Mouse (Mus musculus) liver, embryonic 14.5 days (tissue): Measurements from ENCODE around the gene Serf2.

ENCODE experiments used
- CTCF ChIP-seq: IDR thresholded peaks from 2 replicates; pipeline ENCODE4 v1.5.1; 2016; ENCODE audit warnings: antibody characterized with exemption, low read depth, control low read depth
- EP300 ChIP-seq: IDR thresholded peaks from 2 replicates; pipeline ENCODE4 v1.6.1; 2016; ENCODE audit warnings: antibody characterized with exemption, low read depth

DNA sequence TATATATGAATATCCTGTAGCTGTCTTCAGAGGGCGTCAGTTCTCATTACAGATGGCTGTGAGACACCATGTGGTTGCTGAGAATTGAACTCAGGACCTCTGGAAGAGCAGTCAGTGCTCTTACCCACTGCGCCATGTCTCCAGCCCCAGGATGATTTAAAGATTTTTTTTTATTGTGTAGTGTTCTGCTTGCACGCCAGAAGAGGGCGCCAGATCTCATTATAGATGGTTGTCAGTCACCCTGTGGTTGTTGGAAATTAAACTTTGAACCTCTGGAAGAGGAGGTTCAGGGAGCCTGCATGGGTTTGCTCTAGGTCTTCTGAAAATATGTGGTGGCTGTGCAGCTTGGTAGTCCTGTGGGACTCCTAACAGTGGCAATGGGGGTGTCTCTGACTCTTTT is 40.8 kb upstream of the Serf2 start:
- TF ChIP-seq CTCF (peak; percentile 81), EP300 (no peak)
